Mouse (Mus musculus) NIH3T3 (cell line): ENCODE data around the gene Gcn1l1.
"Not testable (repeated sequence)": the region's sequence is repeated elsewhere in the genome, so short reads cannot be mapped to it uniquely, and the experiment has no call there.

Experiments
- DNase-seq: peaks from one replicate; pipeline ENCODE4 v3.0.0-alpha.2; 2012; ENCODE audit warnings: low read depth

Gcn1l1 gene

GRCm38 (mm10) chr5:115564737-115565393 is at the start of gene Gcn1l1:
Gcn1l1 (plus strand) TSS chr5:115565254.
- DNase-seq = peak; percentile 85

GRCm38 (mm10) chr5:115516081-115516907 is 48.8 kb upstream of the Gcn1l1 start:
- no peak for DNase-seq

- no peak for DNase-seq
Observed at GRCm38 (mm10) chr5:115516908-115517307, 48.1 kb upstream of the Gcn1l1 start.

GRCm38 (mm10) chr5:115517501-115517900 is 47.6 kb upstream of the Gcn1l1 start:
- no peak for DNase-seq

GRCm38 (mm10) chr5:115518214-115518613 is 46.8 kb upstream of the Gcn1l1 start:
- DNase-seq = not testable (repeated sequence)

GRCm38 (mm10) chr5:115520325-115520869 is 44.7 kb upstream of the Gcn1l1 start:
- DNase-seq = no peak

GRCm38 (mm10) chr5:115521553-115522461 is 43.2 kb upstream of the Gcn1l1 start:
- peak; percentile 47 for DNase-seq

GRCm38 (mm10) chr5:115522531-115522930 is 42.5 kb upstream of the Gcn1l1 start:
- no peak for DNase-seq

GRCm38 (mm10) chr5:115522981-115523499 is 42.0 kb upstream of the Gcn1l1 start:
- no peak for DNase-seq

- peak; percentile 41 for DNase-seq
Observed at GRCm38 (mm10) chr5:115523971-115524370, 41.1 kb upstream of the Gcn1l1 start.

GRCm38 (mm10) chr5:115524471-115524870 is 40.6 kb upstream of the Gcn1l1 start:
- no peak for DNase-seq

- no peak for DNase-seq
Observed at GRCm38 (mm10) chr5:115525416-115525815, 39.6 kb upstream of the Gcn1l1 start.

GRCm38 (mm10) chr5:115525943-115526342 is 39.1 kb upstream of the Gcn1l1 start:
- no peak for DNase-seq

- no peak for DNase-seq
Observed at GRCm38 (mm10) chr5:115526456-115527202, 38.4 kb upstream of the Gcn1l1 start.

- peak; percentile 34 for DNase-seq
Observed at GRCm38 (mm10) chr5:115528128-115528527, 36.9 kb upstream of the Gcn1l1 start.

- no peak for DNase-seq
Observed at GRCm38 (mm10) chr5:115529364-115529741, 35.7 kb upstream of the Gcn1l1 start.

- no peak for DNase-seq
Observed at GRCm38 (mm10) chr5:115529742-115530446, 35.2 kb upstream of the Gcn1l1 start.

GRCm38 (mm10) chr5:115530447-115530809 is 34.6 kb upstream of the Gcn1l1 start:
- DNase-seq = no peak

- peak; percentile 87 for DNase-seq
Observed at GRCm38 (mm10) chr5:115531671-115532270, 33.3 kb upstream of the Gcn1l1 start.

GRCm38 (mm10) chr5:115534290-115534731 is 30.7 kb upstream of the Gcn1l1 start:
- DNase-seq = peak; percentile 73
